Mouse (Mus musculus): ENCODE measurements around the gene Phb.

DNA sequence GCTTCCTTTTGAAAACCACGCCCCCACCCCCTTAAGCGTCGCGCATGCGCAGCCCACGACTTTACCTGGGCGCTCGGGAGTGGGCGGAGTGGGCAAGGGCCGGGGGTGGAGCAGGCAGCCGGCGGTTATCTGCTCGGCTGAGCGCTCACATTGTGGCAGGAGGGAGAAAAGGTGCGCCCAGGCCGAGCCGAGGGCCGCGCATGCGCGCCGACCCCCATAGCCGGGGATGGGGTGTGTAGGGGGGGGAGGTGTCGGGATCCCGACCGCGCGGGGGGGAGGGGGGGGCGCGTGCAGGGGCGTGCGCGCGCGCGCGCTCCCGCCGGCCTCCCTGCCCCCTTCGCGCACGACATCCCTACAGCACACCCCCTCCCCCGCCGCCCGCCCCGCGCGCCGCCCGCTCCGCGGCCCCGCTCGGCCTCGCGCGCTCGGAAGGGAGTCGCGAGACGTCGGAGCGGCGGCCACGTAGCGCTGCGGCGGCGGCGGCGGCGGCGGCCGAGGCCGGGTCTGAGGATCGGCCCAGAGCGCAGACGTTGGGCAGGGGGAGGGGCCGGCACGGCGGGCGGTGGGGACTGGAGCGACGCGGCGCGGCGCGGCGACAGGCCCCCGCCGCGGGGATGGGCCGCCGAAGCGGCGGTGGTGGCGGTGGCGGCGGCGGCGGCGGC is 45.9 kb downstream of the Phb start, which contains the start of gene Zfp652:
- TF ChIP-seq POLR2A (IDR thresholded peaks at IDR 0.05; ENCODE audit: extremely low read depth, insufficient read depth, low read length) (no peak), CTCF (IDR thresholded peaks at IDR 0.05; ENCODE audit: extremely low read depth, insufficient read depth, low read length) (no peak)

All from cortical plate, adult 2 months (tissue).